Mouse (Mus musculus) limb, embryonic 15.5 days (tissue): ENCODE measurements around the gene Klhl3. TPM values are rescaled to one million over a fixed set of nuclear protein-coding genes. Genes with fewer than 3 reads are reported as not detected.

Experiments used
- ATAC-seq: fragments of 200-750 bp; cut with Nextera tagmentation; 2 replicates; pipeline ENCODE4 v1.8.0; 2017; ENCODE audit warnings: low read depth, moderate TSS enrichment; ENCODE audit not compliant: insufficient number of reproducible peaks, low FRiP score, low TSS enrichment
- H3K27ac ChIP-seq: fragments of 300-500 bp; sonication (generic); 2 replicates; pipeline ENCODE4 v1.5.1; 2015; ENCODE audit warnings: moderate library complexity, mild to moderate bottlenecking, inconsistent platforms
- H3K27me3 ChIP-seq: fragments of 300-500 bp; sonication (generic); 2 replicates; pipeline ENCODE4 v1.6.1; 2015; ENCODE audit warnings: inconsistent platforms
- H3K36me3 ChIP-seq: fragments of 300-500 bp; sonication (generic); 2 replicates; pipeline ENCODE4 v1.6.1; 2015; ENCODE audit warnings: inconsistent platforms
- H3K4me1 ChIP-seq: fragments of 300-500 bp; sonication (generic); 2 replicates; pipeline ENCODE4 v1.6.1; 2015; ENCODE audit warnings: inconsistent platforms
- H3K4me2 ChIP-seq: fragments of 300-500 bp; sonication (generic); 2 replicates; pipeline ENCODE4 v1.6.1; 2015; ENCODE audit warnings: mild to moderate bottlenecking, inconsistent platforms
- H3K4me3 ChIP-seq: fragments of 300-500 bp; sonication (generic); 2 replicates; pipeline ENCODE4 v1.5.1; 2015; ENCODE audit warnings: mild to moderate bottlenecking, inconsistent platforms
- H3K9ac ChIP-seq: fragments of 300-500 bp; sonication (generic); 2 replicates; pipeline ENCODE4 v1.6.1; 2015; ENCODE audit warnings: inconsistent platforms
- H3K9me3 ChIP-seq: fragments of 300-500 bp; sonication (generic); 2 replicates; pipeline ENCODE4 v1.6.1; 2016; ENCODE audit warnings: inconsistent platforms
- WGBS: fragments of 180-500 bp; shearing (Covaris S2); methylation state at CpG from one replicate; pipeline ENCODE4 v1.1.7; 2015; 5-methylcytosine and 5-hydroxymethylcytosine counted together
- polyA plus RNA-seq: library from polyadenylated mRNA; unstranded; fragments of >200 nt; fragmentation: Nextera tagmentation; extraction: Ambion mirVana; gene quantifications from 2 replicates; pipeline ENCODE4 v1.2.1, GENCODE M21; 2015

The Klhl3 gene
- polyA plus RNA-seq, 1 experiment from 2014 or later, result 2.8 TPM

GRCm38 (mm10) chr13:58011526-58011925 lies 101.9 kb downstream of the Klhl3 start:
- Histone ChIP-seq H3K27ac (no peak overlapping the region), H3K9me3 (no peaks in the 10 kb centered on the region), H3K27me3 (no peaks in the 10 kb centered on the region), H3K9ac (no peak overlapping the region), H3K4me3 (no peak overlapping the region), H3K36me3 (no peaks in the 10 kb centered on the region), H3K4me2 (no peak overlapping the region), H3K4me1 (0 out of 2 replicates have a peak, but pooled peaks cover 3% of the 10 kb centered on the region)
- 64% methylated on average over 2 of the region's 2 CpGs for WGBS
- no peak for ATAC-seq

GRCm38 (mm10) chr13:58010416-58010815 lies 103.0 kb downstream of the Klhl3 start:
- Histone ChIP-seq H3K9me3 (no peaks in the 10 kb centered on the region), H3K36me3 (no peaks in the 10 kb centered on the region), H3K27ac (no peak overlapping the region), H3K4me2 (no peak overlapping the region), H3K4me1 (0 out of 2 replicates have a peak, but pooled peaks cover 3% of the 10 kb centered on the region), H3K9ac (no peak overlapping the region), H3K4me3 (no peak overlapping the region), H3K27me3 (no peaks in the 10 kb centered on the region)
- ATAC-seq, result no peak
- WGBS, result 76% methylated on average over 7 of the region's 7 CpGs

- Histone ChIP-seq H3K4me1 (0 out of 2 replicates have a peak, but pooled peaks cover 3% of the 10 kb centered on the region), H3K27me3 (peaks cover 3% of the 10 kb centered on the region; the same call in 1 of the 2 replicates), H3K4me3 (no peak overlapping the region), H3K27ac (no peak overlapping the region), H3K4me2 (no peak overlapping the region), H3K9me3 (no peaks in the 10 kb centered on the region), H3K36me3 (no peaks in the 10 kb centered on the region), H3K9ac (no peak overlapping the region)
- no peak for ATAC-seq
- WGBS, result 76% methylated on average over 13 of the region's 13 CpGs
Measured at GRCm38 (mm10) chr13:58009275-58009674, 104.1 kb downstream of the Klhl3 start.

- WGBS, result 62% methylated on average over 5 of the region's 5 CpGs
- ATAC-seq, result no peak
- Histone ChIP-seq H3K9ac (no peak overlapping the region), H3K27me3 (peaks cover 3% of the 10 kb centered on the region; the same call in 1 of the 2 replicates), H3K27ac (no peak overlapping the region), H3K4me1 (0 out of 2 replicates have a peak, but pooled peaks cover 3% of the 10 kb centered on the region), H3K9me3 (no peaks in the 10 kb centered on the region), H3K36me3 (no peaks in the 10 kb centered on the region), H3K4me3 (no peak overlapping the region), H3K4me2 (no peak overlapping the region)
Measured at GRCm38 (mm10) chr13:58008038-58008364, 105.4 kb downstream of the Klhl3 start.

- ATAC-seq, result no peak
Measured at GRCm38 (mm10) chr13:58007256-58008037, 105.9 kb downstream of the Klhl3 start.

GRCm38 (mm10) chr13:58001792-58002191 lies 111.6 kb downstream of the Klhl3 start:
- peaks cover 4% of the 10 kb centered on the region; the same call in 1 of the 2 replicates for H3K27me3 ChIP-seq
- H3K36me3 ChIP-seq, result no peaks in the 10 kb centered on the region
- H3K4me3 ChIP-seq, result no peak overlapping the region
- no peak overlapping the region for H3K4me2 ChIP-seq
- no peak overlapping the region for H3K27ac ChIP-seq
- no peaks in the 10 kb centered on the region for H3K9me3 ChIP-seq
- WGBS, result 88% methylated on average over 3 of the region's 3 CpGs
- H3K9ac ChIP-seq, result no peak overlapping the region
- H3K4me1 ChIP-seq, result 0 out of 2 replicates have a peak, but pooled peaks cover 3% of the 10 kb centered on the region
- ATAC-seq, result no peak

More at GRCm38 (mm10) chr13:58007256-58008037, 105.9 kb downstream of the Klhl3 start:
- H3K9ac ChIP-seq, result no peak overlapping the region
- H3K36me3 ChIP-seq, result no peaks in the 10 kb centered on the region
- peaks cover 3% of the 10 kb centered on the region; the same call in 1 of the 2 replicates for H3K27me3 ChIP-seq
- no peak overlapping the region for H3K4me2 ChIP-seq
- H3K4me3 ChIP-seq, result no peak overlapping the region
- 49% methylated on average over 16 of the region's 16 CpGs for WGBS
- H3K27ac ChIP-seq, result 0 out of 2 replicates have a peak overlapping the region, but pooled peaks have one; percentile 17
- 0 out of 2 replicates have a peak, but pooled peaks cover 3% of the 10 kb centered on the region for H3K4me1 ChIP-seq
- H3K9me3 ChIP-seq, result no peaks in the 10 kb centered on the region

- Histone ChIP-seq H3K4me1 (0 out of 2 replicates have a peak, but pooled peaks cover 3% of the 10 kb centered on the region), H3K36me3 (no peaks in the 10 kb centered on the region), H3K4me2 (no peak overlapping the region), H3K9ac (no peak overlapping the region), H3K4me3 (no peak overlapping the region), H3K27ac (no peak overlapping the region), H3K9me3 (no peaks in the 10 kb centered on the region), H3K27me3 (peaks cover 16% of the 10 kb centered on the region; the same call in 1 of the 2 replicates)
- 36% methylated on average over 11 of the region's 11 CpGs for WGBS
- ATAC-seq, result no peak
Measured at GRCm38 (mm10) chr13:57996536-57996935, 116.9 kb downstream of the Klhl3 start.

GRCm38 (mm10) chr13:57995864-57996263 lies 117.5 kb downstream of the Klhl3 start:
- Histone ChIP-seq H3K27me3 (peaks cover 16% of the 10 kb centered on the region; the same call in 1 of the 2 replicates), H3K27ac (no peak overlapping the region), H3K4me2 (no peak overlapping the region), H3K9ac (no peak overlapping the region), H3K36me3 (no peaks in the 10 kb centered on the region), H3K4me1 (0 out of 2 replicates have a peak, but pooled peaks cover 3% of the 10 kb centered on the region), H3K9me3 (no peaks in the 10 kb centered on the region), H3K4me3 (no peak overlapping the region)
- 41% methylated on average over 13 of the region's 13 CpGs for WGBS
- ATAC-seq, result no peak

- Histone ChIP-seq H3K4me2 (no peak overlapping the region), H3K27me3 (no peaks in the 10 kb centered on the region), H3K27ac (no peak overlapping the region), H3K4me1 (peaks cover 21% of the 10 kb centered on the region), H3K4me3 (no peak overlapping the region), H3K9ac (no peak overlapping the region), H3K36me3 (no peaks in the 10 kb centered on the region), H3K9me3 (no peaks in the 10 kb centered on the region)
- ATAC-seq, result no peak
- 76% methylated on average over 10 of the region's 10 CpGs for WGBS
Measured at GRCm38 (mm10) chr13:57984637-57985036, 128.8 kb downstream of the Klhl3 start.

GRCm38 (mm10) chr13:57984163-57984562 lies 129.2 kb downstream of the Klhl3 start:
- H3K27me3 ChIP-seq, result no peaks in the 10 kb centered on the region
- H3K4me3 ChIP-seq, result no peak overlapping the region
- no peak for ATAC-seq
- no peak overlapping the region for H3K27ac ChIP-seq
- no peak overlapping the region for H3K4me2 ChIP-seq
- H3K36me3 ChIP-seq, result no peaks in the 10 kb centered on the region
- no peak overlapping the region for H3K9ac ChIP-seq
- WGBS, result 54% methylated on average over 8 of the region's 8 CpGs
- peaks cover 21% of the 10 kb centered on the region for H3K4me1 ChIP-seq
- no peaks in the 10 kb centered on the region for H3K9me3 ChIP-seq

- Histone ChIP-seq H3K4me3 (no peak overlapping the region), H3K4me2 (no peak overlapping the region), H3K27ac (no peak overlapping the region), H3K9ac (no peak overlapping the region), H3K36me3 (no peaks in the 10 kb centered on the region), H3K9me3 (no peaks in the 10 kb centered on the region), H3K4me1 (peaks cover 14% of the 10 kb centered on the region), H3K27me3 (no peaks in the 10 kb centered on the region)
- 31% methylated on average over 12 of the region's 12 CpGs for WGBS
- ATAC-seq, result no peak
Measured at GRCm38 (mm10) chr13:57983330-57983729, 130.1 kb downstream of the Klhl3 start.

GRCm38 (mm10) chr13:57982904-57983303 lies 130.5 kb downstream of the Klhl3 start:
- Histone ChIP-seq H3K9ac (no peak overlapping the region), H3K4me1 (peaks cover 14% of the 10 kb centered on the region), H3K4me3 (no peak overlapping the region), H3K4me2 (no peak overlapping the region), H3K27me3 (no peaks in the 10 kb centered on the region), H3K9me3 (no peaks in the 10 kb centered on the region), H3K27ac (no peak overlapping the region), H3K36me3 (no peaks in the 10 kb centered on the region)
- 39% methylated on average over 11 of the region's 11 CpGs for WGBS
- ATAC-seq, result no peak
